Mouse (Mus musculus): ENCODE results near the gene Kxd1. TPM values are rescaled to one million over a fixed set of nuclear protein-coding genes. Genes with fewer than 3 reads are reported as not detected.

The Kxd1 gene
- polyA plus RNA-seq, 1 experiment from 2014 or later: 29.0 TPM

DNA sequence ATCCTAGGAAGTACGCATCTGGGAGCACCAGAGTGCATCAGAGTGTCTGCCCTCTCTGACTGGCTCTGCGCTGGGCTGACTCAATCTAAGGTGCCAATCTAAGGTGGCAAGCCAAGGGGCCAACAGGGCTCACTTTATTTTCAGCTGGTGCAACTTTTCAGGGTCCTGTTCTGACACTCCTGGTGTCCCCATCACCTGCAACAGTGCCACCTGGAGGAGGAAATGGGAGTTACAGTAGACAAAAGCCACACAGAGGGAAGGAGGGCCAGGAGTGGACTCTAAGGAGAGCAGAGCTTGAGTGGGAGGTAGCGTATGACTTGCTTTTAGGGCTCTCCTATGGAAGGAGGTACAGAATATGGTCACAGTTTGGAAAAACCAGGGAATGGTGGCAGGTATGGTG lies 22.9 kb downstream of the Kxd1 start:
- peaks cover 68% of the 10 kb centered on the region for H3K4me1 ChIP-seq (ENCODE audit: control insufficient read depth, low read depth, low read length)
- no peaks in the 10 kb centered on the region for H3K9me3 ChIP-seq (replicated peaks; ENCODE audit: control insufficient read depth, low read length)
- ATAC-seq (ENCODE audit: low read depth): no peak
- 75% methylated on average over 3 of the region's 3 CpGs for WGBS (ENCODE audit: insufficient replicate concordance)
- no peak overlapping the region for H3K9ac ChIP-seq (ENCODE audit: low read depth, low read length)
- H3K4me2 ChIP-seq (ENCODE audit: low read depth, low read length): no peak overlapping the region
- H3K27ac ChIP-seq (ENCODE audit: low read length): no peak overlapping the region
- peaks cover 23% of the 10 kb centered on the region for H3K27me3 ChIP-seq (ENCODE audit: control insufficient read depth, insufficient read depth, low read depth, low read length)
- H3K36me3 ChIP-seq (ENCODE audit: control insufficient read depth, insufficient read depth): peaks cover 18% of the 10 kb centered on the region
- no peak overlapping the region for H3K4me3 ChIP-seq (ENCODE audit: low read depth, low read length)

DNA sequence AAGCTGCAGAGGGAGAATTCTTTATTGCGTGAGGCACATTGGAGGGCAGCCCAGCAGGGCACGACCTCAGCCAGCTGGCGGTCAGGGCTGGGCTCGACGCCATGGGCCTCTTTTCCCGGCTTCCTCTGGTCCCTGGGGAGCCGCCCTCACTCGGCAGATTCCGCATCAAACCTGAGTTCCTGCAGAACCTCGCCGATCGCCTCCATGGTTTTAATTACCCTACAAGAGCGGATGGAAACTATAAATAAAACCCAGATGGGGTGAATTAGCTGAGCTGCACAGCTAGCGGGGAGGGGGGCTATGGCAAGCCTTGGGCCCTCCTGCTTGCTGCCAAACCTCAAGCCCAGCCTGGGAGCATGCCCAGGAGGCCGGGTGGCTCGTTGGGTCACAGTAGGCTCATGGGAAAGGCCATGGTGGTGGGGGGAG lies 23.5 kb downstream of the Kxd1 start:
- Histone ChIP-seq H3K27ac (ENCODE audit: low read length) (no peak overlapping the region), H3K9ac (ENCODE audit: low read depth, low read length) (no peak overlapping the region), H3K27me3 (ENCODE audit: control insufficient read depth, insufficient read depth, low read depth, low read length) (peaks cover 25% of the 10 kb centered on the region), H3K4me2 (ENCODE audit: low read depth, low read length) (no peak overlapping the region), H3K4me3 (ENCODE audit: low read depth, low read length) (no peak overlapping the region), H3K36me3 (ENCODE audit: control insufficient read depth, insufficient read depth) (peaks cover 18% of the 10 kb centered on the region), H3K4me1 (ENCODE audit: control insufficient read depth, low read depth, low read length) (peaks cover 71% of the 10 kb centered on the region), H3K9me3 (replicated peaks; ENCODE audit: control insufficient read depth, low read length) (no peaks in the 10 kb centered on the region)
- 85% methylated on average over 16 of the region's 16 CpGs for WGBS (ENCODE audit: insufficient replicate concordance)
- ATAC-seq (ENCODE audit: low read depth): no peak

DNA sequence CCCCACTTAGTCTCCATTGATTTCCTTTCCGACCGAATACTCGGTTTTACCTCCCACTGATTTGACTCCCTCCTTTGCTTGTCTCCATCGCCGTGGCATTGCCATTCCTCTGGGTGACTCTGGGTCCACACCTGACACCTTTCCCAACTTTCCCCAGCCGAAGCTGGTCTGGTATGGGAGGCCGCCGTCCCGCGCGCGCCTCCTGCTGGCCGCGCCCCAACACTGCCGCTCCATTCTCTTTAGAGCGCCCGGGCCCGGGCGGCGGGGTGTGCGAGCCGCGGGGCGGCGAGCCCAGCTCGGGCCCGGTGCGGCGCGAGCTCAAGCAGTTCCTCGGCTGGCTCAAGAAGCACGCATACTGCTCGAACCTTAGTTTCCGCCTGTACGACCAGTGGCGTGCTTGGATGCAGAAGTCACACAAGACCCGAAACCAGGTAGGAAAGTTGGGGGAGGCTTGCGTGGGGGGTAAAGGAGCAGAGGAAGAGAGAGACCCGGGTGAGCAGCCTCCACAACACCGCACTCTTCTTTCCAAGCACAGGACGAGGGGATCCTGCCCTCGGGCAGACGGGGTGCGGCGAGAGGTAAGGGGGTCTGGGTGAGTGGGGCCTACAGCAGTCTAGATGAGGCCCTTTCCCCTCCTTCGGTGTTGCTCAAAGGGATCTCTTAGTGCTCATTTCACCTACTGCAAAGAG lies 24.6 kb downstream of the Kxd1 start:
- no peaks in the 10 kb centered on the region for H3K9me3 ChIP-seq (replicated peaks; ENCODE audit: control insufficient read depth, low read length)
- no peak overlapping the region for H3K27ac ChIP-seq (ENCODE audit: low read length)
- H3K9ac ChIP-seq (ENCODE audit: low read depth, low read length): no peak overlapping the region
- 16% methylated on average over 46 of the region's 46 CpGs for WGBS (ENCODE audit: insufficient replicate concordance)
- peak overlapping the region; percentile 49 for H3K4me2 ChIP-seq (ENCODE audit: low read depth, low read length)
- peaks cover 35% of the 10 kb centered on the region for H3K27me3 ChIP-seq (ENCODE audit: control insufficient read depth, insufficient read depth, low read depth, low read length)
- peak overlapping the region; percentile 18; the same call in 1 of the 2 replicates for H3K4me3 ChIP-seq (ENCODE audit: low read depth, low read length)
- H3K4me1 ChIP-seq (ENCODE audit: control insufficient read depth, low read depth, low read length): peaks cover 61% of the 10 kb centered on the region
- H3K36me3 ChIP-seq (ENCODE audit: control insufficient read depth, insufficient read depth): peaks cover 11% of the 10 kb centered on the region
- ATAC-seq (ENCODE audit: low read depth): 0 out of 2 replicates have a peak, but pooled peaks have one; percentile 12

DNA sequence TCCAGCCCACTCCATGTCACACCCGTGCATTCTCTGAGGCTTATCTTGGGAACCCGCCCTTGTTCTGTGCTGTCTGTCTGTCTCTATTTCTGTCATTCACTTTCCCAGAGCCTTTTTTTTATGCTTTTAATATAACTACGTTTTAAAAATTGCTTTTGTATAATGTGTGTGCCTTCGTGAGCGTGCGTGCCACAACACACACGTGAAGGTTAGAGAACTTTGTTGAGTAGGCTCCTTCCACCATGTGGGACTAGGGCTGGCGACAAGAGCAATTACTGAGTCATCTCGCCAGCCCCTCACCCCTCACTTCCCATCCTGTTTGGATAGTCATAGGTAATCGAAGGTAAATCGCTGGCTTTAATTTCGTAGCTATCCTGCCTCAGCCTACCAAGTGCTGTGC lies 25.2 kb downstream of the Kxd1 start:
- Histone ChIP-seq H3K9ac (ENCODE audit: low read depth, low read length) (no peak overlapping the region; the same call in 1 of the 2 replicates), H3K27me3 (ENCODE audit: control insufficient read depth, insufficient read depth, low read depth, low read length) (peaks cover 41% of the 10 kb centered on the region), H3K4me3 (ENCODE audit: low read depth, low read length) (peak overlapping the region; percentile 19; the same call in 1 of the 2 replicates), H3K27ac (ENCODE audit: low read length) (no peak overlapping the region), H3K36me3 (ENCODE audit: control insufficient read depth, insufficient read depth) (peaks cover 6% of the 10 kb centered on the region), H3K9me3 (replicated peaks; ENCODE audit: control insufficient read depth, low read length) (no peaks in the 10 kb centered on the region), H3K4me2 (ENCODE audit: low read depth, low read length) (peak overlapping the region; percentile 49), H3K4me1 (ENCODE audit: control insufficient read depth, low read depth, low read length) (peaks cover 61% of the 10 kb centered on the region)
- 29% methylated on average over 12 of the region's 12 CpGs for WGBS (ENCODE audit: insufficient replicate concordance)
- ATAC-seq (ENCODE audit: low read depth): no peak

DNA sequence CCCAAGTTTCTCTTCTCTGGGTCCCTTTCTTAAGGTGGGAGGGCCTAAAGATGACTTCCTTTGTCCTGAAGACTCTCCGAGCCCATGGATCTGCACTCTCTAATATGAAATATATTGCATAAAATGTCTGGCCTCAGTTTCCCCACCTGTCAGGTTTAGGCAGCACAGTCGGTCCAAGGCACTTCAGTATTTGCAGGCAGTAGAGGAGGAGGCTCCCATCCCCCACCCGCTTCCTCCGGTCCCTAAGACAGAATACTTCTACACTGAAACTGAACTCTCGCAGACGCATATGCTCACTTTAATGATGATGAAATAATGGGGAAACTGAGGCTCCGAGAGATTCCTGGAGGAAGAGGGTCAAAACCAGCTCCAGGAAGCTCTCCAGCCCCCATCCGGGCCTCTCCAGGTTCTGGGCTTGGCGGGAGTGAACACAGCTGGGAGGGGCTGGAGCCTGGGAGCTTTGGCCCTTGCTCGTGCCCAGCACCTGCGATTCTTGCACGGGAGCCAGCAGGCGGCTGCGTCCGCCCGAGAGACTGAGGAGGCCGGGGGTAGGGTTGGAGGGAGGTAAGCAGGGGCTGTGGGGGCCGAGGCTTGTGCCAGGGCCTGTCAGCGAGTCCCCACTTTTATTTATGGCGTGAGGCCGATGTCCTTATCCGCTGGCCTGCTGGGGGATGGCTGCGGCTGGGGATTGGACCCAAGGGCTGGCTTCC lies 25.8 kb downstream of the Kxd1 start:
- Histone ChIP-seq H3K36me3 (ENCODE audit: control insufficient read depth, insufficient read depth) (no peaks in the 10 kb centered on the region), H3K4me1 (ENCODE audit: control insufficient read depth, low read depth, low read length) (peaks cover 60% of the 10 kb centered on the region), H3K4me3 (ENCODE audit: low read depth, low read length) (peak overlapping the region; percentile 19; the same call in 1 of the 2 replicates), H3K4me2 (ENCODE audit: low read depth, low read length) (peak overlapping the region; percentile 49), H3K27ac (ENCODE audit: low read length) (no peak overlapping the region), H3K9me3 (replicated peaks; ENCODE audit: control insufficient read depth, low read length) (no peaks in the 10 kb centered on the region), H3K9ac (ENCODE audit: low read depth, low read length) (no peak overlapping the region; the same call in 1 of the 2 replicates), H3K27me3 (ENCODE audit: control insufficient read depth, insufficient read depth, low read depth, low read length) (peaks cover 47% of the 10 kb centered on the region)
- WGBS (ENCODE audit: insufficient replicate concordance): 12% methylated on average over 23 of the region's 23 CpGs
- ATAC-seq (ENCODE audit: low read depth): no peak

DNA sequence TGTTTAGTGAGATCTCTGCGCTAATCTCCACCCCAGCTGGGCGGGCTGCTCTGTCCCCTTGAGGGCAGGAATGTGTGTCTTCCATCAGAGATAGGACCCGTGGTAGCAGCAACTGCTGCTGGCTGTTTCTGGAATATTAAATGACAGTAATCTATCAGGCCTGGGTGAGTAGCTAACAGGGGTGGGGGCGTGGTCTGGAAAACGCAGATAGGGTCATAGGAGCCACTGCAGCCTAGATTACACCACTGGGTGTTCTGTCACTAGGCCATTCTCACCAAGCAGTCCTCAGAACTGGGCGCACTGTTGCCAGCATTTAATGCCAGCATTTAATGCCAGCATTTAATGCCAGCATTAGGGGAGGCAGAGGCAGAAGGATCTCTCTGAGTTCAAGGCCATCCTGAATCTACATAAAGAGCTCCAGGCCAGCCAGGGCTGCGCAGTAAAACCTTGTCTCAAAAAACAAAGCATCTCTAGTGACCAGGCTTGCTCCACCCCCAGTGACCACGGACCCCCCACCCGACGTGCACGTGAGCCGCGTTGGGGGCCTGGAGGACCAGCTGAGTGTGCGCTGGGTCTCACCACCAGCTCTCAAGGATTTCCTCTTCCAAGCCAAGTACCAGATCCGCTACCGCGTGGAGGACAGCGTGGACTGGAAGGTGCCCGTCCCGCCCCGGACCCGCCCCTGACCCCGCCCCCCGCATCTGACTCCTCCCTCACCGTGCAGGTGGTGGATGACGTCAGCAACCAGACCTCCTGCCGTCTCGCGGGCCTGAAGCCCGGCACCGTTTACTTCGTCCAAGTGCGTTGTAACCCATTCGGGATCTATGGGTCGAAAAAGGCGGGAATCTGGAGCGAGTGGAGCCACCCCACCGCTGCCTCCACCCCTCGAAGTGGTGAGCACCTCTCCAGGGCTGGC lies 27.1 kb downstream of the Kxd1 start:
- H3K9ac ChIP-seq (ENCODE audit: low read depth, low read length): peak overlapping the region; percentile 38
- no peaks in the 10 kb centered on the region for H3K36me3 ChIP-seq (ENCODE audit: control insufficient read depth, insufficient read depth)
- peak; percentile 78 for ATAC-seq (ENCODE audit: low read depth)
- H3K9me3 ChIP-seq (replicated peaks; ENCODE audit: control insufficient read depth, low read length): no peaks in the 10 kb centered on the region
- peak overlapping the region; percentile 56 for H3K27ac ChIP-seq (ENCODE audit: low read length)
- 6% methylated on average over 39 of the region's 39 CpGs for WGBS (ENCODE audit: insufficient replicate concordance)
- peak overlapping the region; percentile 37 for H3K4me3 ChIP-seq (ENCODE audit: low read depth, low read length)
- peaks cover 51% of the 10 kb centered on the region for H3K4me1 ChIP-seq (ENCODE audit: control insufficient read depth, low read depth, low read length)
- H3K27me3 ChIP-seq (ENCODE audit: control insufficient read depth, insufficient read depth, low read depth, low read length): peaks cover 60% of the 10 kb centered on the region
- peak overlapping the region; percentile 79 for H3K4me2 ChIP-seq (ENCODE audit: low read depth, low read length)

DNA sequence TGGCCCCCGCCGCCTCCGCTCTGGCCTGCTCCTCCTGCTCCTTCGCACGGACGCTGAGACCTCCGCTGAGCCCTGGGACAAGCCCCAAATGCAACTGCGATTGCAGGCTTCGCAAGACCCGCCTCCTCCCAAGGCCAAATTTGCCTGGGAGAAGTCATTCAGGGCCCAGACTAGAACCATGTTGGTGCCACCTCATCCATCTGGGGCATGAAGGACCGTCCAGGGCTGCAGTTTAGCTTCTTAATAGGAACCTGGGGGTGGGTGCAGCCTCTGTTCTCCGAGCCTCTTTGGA lies 32.0 kb downstream of the Kxd1 start:
- Histone ChIP-seq H3K4me1 (ENCODE audit: control insufficient read depth, low read depth, low read length) (peaks cover 20% of the 10 kb centered on the region), H3K36me3 (ENCODE audit: control insufficient read depth, insufficient read depth) (no peaks in the 10 kb centered on the region), H3K27ac (ENCODE audit: low read length) (no peak overlapping the region), H3K9me3 (replicated peaks; ENCODE audit: control insufficient read depth, low read length) (no peaks in the 10 kb centered on the region), H3K27me3 (ENCODE audit: control insufficient read depth, insufficient read depth, low read depth, low read length) (peaks cover 91% of the 10 kb centered on the region), H3K4me2 (ENCODE audit: low read depth, low read length) (no peak overlapping the region), H3K4me3 (ENCODE audit: low read depth, low read length) (no peak overlapping the region), H3K9ac (ENCODE audit: low read depth, low read length) (no peak overlapping the region)
- no peak for ATAC-seq (ENCODE audit: low read depth)
- WGBS (ENCODE audit: insufficient replicate concordance): 11% methylated on average over 12 of the region's 12 CpGs

DNA sequence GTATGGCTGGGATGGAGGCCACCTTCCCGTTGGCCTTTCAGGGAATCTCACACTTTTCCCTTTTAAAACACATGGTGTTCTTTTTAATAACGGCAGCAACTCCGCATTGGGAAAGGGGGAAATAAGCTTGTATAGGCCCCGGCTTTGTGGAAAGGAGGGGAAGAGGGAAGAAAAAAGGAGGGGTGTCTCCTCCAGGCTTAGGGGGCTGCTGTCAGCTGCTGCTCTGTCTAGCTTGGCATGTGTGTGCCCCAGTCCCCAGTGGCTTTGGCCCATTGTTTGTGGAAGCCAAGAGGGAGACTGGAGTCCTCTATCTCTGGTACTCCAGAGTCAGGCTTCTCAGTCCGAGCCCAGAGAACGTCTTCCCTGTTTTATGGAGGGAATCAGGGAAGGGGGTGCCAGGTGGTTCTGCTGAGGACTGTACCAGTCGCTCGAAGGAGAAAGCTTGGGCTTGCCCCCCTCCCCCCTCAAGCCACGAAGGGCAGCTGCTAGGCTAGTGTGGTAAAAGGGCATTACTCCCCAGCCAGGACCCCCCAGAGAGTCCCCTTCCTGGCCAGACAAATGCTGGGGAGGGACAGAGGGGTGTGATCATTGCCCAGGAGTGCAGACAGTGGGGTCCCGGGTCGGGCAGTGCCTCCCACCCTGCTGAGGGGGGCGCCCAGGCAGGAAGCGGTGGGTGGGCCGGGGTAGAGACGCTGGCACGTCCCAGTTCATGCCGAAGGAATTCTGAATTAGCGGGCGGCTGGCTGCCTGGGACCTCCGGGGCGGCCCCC lies 32.6 kb downstream of the Kxd1 start:
- 4% methylated on average over 21 of the region's 21 CpGs for WGBS (ENCODE audit: insufficient replicate concordance)
- Histone ChIP-seq H3K36me3 (ENCODE audit: control insufficient read depth, insufficient read depth) (no peaks in the 10 kb centered on the region), H3K27ac (ENCODE audit: low read length) (no peak overlapping the region)

More for the DNA sequence above, 32.6 kb downstream of the Kxd1 start:
- ATAC-seq (ENCODE audit: low read depth): no peak
- H3K4me2 ChIP-seq (ENCODE audit: low read depth, low read length): no peak overlapping the region
- no peaks in the 10 kb centered on the region for H3K9me3 ChIP-seq (replicated peaks; ENCODE audit: control insufficient read depth, low read length)
- H3K4me1 ChIP-seq (ENCODE audit: control insufficient read depth, low read depth, low read length): peaks cover 14% of the 10 kb centered on the region
- peaks cover 95% of the 10 kb centered on the region for H3K27me3 ChIP-seq (ENCODE audit: control insufficient read depth, insufficient read depth, low read depth, low read length)
- H3K4me3 ChIP-seq (ENCODE audit: low read depth, low read length): no peak overlapping the region
- no peak overlapping the region for H3K9ac ChIP-seq (ENCODE audit: low read depth, low read length)
